Mouse (Mus musculus) embryo, embryonic 11.5 days (tissue): ENCODE measurements around the gene Psmb7.

Experiments used
- DNase-seq: peaks from one replicate; pipeline ENCODE4 v3.0.0-alpha.2; 2012; ENCODE audit warnings: low read depth, low spot score

The Psmb7 gene

DNA sequence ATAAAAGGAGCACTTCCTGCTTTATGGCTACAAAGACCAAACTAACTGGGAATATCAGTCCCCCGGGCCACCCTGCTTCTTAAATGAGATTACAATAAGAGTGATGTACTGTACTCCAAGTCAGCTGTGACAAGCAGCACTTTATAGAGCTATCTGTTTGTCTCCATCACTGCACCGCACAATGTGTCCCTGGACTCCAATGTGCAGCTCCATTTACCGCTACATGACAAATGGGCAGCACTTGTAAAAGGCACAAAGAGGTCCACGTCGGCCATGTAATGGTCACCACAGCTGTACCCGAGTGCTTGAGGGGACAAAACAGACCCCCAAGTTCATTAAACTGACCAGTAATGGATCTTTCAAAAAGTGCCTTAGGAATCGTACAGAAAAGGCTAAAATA is 49.0 kb downstream of the Psmb7 start:
- DNase-seq, result no peak

DNA sequence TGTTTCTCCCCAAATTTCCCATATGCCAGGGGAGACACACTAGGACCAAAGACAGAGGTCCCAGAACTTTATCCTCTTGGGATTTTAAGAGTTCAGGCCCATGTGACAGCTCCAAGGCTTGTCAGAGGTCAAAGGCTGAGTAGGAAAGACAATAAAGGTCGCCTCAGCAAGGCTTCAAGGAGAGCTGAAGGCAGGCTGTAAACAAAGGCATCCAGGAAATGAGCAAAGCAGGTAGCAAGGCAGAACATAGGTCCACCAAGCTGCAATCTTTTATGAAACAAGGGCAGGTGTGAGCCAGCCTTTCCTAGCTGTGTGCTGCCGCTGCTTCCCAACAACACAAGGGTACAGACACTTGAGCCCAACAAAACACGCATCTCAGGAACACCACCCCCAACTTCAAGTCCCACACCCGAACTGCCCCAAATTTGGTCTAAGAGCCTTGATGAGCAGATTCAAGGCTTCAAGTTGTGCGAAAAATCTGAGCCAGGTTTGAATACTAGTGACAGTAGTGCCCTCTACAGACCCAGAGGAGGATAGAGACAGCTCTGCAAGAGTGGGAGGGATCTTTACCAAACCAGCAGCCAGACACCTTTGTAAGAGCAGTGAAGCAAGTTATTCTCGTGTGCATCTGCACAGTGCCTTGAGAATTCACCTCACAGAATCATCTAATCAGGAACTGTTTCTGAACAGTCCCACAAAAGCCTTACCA is 52.0 kb downstream of the Psmb7 start:
- DNase-seq, result no peak

DNA sequence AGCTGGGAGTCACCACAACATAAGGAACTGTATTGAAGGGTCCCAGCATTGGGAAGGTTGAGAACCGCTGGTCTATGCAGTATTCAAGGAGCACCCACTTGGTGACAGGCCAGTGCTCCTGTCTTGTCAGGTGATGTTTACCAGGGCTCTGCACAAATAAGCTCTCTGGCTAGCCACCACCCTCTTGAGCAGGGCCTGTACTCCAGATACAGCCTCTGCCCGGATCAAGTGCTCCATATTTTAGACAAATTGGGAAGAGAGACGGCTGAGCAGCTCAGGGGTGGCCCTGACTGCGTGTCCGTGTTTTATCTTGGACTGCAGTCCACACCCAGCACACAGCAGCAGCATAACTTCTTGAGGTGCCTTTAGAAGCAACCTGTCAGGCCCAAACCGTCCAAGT is 57.2 kb downstream of the Psmb7 start:
- no peak for DNase-seq

DNA sequence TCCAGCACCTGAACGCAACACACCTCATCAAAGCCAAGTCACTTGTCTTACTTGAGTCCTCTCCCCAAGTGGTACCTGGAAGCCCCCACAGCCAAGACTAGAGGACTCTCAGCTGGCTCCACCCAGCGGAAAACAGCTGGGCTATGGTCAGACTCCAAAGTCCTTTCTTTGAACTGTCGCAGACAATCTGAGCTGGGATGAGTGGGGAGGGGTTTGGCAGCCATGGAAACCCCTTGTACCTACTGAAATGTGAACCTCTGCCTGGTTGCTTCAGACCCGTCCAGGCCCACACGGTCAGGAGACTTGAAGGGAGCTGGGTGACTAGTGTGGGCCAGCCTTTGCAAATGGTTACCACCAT is 58.5 kb downstream of the Psmb7 start:
- DNase-seq, result no peak

DNA sequence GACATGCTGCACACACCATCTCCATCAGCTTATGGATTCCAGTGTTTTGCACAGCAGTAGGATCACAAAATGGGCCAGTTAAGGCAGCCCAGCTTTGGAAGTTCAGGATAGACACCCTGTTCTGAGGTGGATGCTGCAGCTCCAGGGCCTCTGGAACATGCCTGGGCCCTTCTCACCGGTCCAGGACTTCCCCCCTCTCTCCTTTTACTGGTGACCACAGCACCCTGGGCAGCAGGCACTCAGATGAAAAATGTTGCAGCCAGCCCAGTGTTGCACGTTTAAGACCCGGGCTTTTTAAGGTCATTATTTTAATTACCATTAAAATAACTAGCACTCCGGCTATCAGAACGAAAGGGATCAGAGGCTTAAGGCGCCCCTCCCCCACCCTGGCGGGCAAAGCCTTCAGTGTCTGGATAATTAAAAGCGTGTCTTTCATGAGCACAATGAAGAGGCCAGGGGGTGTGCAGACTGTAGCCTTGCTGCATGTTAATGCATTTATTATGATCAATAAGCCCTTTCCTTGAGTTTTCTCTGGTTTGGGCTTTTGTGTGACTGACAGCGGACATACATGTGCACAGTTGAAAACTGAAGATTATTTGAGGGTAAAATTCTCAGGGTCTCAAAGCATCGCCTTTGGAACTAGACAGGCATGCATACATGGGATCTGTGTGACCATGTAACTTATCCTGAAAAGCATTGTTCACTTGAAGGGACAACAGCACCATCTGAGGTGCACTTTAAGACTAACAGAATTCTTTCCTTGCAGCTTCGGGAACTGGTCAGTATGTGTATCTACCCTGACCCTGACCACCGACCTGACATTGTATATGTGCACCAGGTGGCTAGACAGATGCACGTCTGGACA is 59.1 kb downstream of the Psmb7 start:
- DNase-seq, result no peak

DNA sequence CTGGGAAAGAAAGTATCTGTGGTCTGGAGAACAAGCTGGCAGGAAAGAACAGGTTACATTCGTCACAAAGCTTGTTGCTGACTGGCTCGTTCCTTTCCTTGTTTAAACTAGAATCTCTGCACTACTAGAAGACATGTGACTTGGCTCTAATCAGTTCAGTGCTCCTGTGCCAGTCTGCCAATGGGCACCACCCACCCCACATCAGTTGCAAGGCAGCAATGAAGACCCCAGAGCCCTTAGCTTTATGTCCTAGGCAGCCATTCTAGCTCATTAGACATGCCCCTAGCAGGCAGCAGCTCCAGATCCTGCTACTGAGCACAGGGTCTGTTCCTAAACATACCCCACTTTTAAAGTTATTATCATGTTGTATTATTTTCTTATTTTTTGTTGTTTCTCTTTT is 59.9 kb downstream of the Psmb7 start:
- DNase-seq, result no peak

DNA sequence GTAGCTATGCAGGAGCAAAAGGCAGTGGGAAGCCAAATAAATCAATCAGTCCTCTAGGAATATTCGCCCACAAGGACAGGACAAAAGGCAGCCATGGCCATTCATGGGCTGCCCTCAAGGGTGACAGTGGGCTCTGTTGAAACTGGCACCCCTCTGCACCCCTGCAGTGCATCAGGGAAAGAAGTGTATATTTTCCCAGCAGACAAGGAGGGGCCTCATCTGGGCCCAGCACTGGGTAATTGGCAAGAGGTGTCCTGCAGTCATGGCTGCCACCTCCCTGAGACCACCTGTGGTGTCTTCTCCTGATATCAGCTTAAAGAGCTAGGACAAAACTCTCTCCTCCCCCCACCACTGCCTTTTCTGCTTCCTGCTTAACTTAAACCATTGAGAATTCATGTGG is 64.4 kb downstream of the Psmb7 start:
- DNase-seq, result no peak

DNA sequence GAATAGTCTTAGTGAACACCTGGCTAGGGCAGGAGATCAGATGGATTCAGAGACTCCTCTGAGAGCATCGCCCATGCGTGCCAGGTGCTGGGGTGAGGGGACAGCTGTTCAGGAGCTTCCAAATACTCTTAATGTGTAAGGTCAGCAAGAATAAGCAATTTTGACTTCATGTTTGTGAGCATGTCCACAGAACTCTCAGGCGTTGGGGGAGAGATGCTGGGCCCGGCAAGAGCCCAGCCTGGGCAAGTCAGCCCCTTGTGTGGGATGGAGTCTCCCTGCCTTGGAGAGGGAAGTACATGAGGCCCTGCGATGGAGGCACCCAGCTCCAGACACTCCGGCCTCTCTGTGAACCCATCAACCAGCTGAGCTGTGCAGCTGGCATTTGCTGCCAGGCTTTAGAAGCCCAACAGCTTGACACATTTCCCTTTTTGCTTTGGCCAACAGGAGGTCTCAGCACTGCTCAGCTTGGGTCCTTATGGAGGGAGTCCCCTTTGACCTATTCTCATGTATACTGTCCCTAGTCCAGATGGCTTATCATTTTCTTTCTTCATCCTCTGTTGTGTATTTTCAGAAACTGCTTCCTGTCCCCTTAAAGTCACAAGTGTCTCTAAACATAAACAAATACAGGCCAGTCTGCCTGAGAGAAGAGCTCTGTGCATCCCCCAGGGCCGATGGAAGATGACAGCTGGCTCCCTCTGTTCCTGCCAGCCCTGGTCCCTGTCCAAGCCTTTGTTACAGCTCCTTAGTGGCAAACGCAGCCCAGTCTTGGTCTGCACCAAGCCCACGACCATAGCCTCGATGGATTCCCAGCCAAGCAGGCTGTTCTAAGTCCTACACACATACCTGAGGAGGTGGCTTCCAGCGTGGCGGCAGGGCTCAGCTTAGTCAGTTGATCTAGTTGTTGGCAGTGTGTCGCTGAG is 65.0 kb downstream of the Psmb7 start:
- no peak for DNase-seq

DNA sequence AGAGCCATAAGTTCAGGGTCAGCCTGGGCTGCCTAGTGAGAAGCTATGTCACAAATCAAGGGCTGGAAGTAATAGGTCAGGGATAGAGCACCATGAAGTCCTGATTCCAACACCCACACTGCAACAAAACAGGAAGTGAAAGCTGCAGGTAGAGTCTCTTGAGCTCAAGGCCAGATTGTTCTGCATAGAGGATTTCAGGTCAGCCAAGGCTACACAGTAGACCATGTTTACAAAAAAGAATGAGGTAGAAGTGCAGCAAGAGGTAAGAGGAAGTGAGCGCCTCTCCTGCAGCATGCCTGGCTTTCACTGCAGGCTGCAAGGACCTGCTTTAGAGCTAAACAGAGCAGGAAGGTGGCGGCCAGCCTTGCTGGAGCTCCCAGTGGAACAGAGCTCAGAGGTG is 69.2 kb downstream of the Psmb7 start:
- DNase-seq, result no peak

DNA sequence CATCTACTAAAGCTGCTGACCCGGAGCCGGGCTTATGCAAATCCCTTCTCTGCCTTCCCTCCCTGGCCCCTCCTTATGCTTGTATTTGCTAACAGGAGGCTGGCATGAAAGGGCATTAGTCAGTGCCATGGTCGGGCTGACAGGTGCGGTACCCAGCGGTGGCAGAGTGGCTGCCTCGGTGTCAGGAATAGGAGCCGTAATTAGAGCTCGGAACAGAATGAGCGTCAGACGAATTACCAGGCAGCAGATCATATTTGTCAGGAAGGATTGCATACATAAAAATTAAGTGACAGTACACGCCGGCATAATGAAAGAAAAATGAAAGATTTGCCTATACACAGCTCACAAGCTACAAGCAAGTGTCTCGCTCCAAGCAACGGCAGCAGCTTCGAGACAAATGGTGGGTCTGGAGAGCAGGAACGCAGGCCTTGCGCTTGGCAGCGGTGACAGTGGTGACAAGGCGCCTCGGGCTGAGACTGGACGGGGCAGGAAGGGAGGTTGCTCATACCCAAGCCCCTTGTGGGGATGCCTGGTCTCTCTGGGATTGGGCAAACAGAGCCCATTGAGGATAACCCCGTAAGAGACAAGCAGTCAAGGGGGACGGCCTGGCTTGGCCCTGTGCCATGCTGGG is 71.8 kb downstream of the Psmb7 start:
- DNase-seq, result no peak

DNA sequence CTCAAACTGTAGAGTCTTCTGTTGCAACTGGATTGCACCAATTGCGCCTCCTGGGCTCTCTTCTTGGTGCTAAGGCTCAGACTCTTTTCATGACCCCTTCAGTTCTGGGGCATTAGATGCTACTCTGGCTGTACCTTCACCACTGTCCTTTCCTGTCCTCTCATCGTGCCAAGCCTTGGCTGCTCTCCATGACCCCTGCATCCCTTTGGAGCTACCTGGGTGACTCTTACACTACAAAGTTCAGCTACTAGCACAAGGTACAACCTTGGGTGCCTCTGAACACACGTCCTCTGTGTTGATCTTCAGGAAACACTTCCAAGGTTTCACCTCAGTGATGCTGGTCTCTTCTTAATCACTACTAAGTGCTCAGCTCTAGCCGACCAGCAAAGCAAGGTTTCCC is 81.3 kb downstream of the Psmb7 start:
- no peak for DNase-seq

DNA sequence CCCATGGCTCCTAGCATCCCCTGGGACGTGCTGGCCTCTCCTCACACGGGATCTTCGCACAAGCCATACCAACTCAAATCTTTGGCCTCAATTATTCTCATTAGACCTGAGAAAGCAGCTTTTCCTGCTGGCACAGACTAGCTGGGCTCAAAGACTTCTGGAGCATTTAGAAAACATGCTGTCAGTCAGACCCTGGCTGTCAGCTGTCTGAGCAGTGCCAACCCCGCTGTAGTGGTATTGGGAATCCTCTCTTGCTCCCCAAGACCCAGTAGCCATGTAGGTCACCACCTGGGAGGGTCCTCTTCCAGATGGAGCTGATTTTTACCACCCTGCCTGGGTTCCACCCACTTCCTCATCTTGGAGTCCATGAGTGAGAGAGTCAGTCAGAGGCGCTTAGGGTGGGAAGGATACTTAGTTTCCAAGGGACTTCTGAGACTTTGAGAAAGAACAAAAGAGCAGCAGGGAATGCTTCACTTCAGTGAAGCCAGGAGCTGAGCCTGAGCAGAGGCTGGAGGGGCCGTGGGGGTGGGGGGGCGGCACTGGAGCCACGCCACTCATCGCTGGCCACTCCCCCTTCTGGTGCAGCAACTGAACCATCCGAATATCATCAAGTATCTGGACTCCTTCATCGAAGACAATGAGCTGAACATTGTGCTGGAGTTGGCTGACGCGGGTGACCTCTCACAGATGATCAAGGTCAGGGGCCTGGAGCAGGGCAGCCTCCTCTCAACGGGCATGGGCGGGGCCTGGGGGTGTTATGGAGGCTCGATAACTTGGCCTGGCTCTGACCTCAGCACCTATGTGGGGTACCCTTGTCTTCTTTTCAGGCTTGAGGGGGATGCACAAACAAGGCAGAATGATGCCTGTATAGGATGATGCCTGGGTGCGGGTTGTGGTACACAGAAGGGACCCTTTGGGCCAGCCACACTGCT is 83.3 kb downstream of the Psmb7 start:
- DNase-seq, result no peak

DNA sequence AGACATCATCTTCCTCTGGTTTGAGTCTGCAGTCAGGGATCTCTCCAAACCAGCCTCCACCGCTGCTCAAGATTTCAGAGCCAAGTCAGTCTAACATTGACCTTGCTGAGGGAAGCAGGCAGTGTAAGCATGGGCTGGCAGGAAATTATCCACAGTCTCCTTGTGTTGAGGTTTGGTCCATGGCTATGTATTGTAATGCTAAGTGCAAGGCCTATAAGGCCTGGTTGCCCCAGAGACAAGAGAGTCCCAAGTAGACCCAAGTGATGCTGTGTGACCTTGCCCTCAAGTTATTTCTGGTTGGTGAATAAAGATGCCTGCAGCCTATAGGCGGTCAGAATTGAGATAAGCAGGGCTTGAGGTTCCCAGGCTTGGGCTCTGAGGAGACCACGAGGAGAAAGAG is 87.2 kb downstream of the Psmb7 start:
- DNase-seq, result no peak

DNA sequence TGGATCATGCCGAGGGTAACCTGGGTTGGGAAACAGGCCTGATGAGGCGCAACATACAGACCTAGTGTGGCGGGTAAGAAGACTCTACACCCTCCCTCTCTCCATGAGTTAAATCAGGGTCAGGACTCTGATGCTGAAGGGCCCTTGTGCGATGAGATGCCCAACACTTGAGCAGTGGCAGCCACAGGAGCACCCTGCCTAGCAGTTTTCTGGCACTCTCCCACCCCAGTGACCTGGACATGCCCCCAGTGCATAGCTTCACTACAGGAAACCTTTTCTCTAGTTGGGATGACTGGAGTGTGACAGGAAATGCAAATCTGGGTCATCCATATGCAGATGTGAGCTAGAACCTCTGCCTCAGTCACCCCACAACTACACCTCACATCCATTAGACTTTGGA is 88.2 kb downstream of the Psmb7 start:
- no peak for DNase-seq

DNA sequence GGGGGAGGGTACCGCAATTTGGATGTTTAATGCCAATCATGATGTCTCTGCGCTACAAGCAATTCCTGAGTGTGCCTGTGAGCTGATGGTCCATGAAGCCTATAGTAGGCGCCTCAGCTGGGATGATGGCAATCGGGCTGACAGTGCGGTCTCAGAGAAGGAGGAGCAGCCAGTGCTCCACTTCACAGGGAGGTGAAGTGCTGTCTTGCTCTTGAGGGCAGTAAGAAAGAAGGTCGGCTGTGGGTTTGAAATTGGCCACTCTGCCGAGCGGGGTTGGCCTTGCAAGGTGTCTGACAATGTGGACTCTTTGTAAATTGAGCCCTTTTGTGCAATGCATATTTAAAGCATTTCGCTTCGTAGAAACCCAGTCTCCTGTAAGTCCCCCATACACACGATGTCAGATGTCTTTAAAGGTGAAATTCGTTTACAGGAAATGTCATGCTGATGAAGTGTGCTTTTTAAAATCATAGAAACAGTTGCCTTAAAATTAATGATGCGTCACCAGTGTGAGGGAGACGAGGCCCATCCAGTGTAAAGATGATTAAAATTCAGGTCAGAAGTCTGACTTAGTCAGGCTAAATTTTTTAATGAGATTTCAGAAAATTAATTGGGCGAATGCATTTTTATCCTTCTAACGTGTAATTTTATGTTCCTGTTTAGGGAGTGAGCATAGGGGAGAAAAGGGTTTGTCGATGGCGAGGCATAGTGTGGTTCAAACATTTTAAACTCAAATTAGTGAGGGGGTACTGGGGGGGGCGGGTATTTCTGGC is 89.5 kb downstream of the Psmb7 start:
- DNase-seq, result no peak

DNA sequence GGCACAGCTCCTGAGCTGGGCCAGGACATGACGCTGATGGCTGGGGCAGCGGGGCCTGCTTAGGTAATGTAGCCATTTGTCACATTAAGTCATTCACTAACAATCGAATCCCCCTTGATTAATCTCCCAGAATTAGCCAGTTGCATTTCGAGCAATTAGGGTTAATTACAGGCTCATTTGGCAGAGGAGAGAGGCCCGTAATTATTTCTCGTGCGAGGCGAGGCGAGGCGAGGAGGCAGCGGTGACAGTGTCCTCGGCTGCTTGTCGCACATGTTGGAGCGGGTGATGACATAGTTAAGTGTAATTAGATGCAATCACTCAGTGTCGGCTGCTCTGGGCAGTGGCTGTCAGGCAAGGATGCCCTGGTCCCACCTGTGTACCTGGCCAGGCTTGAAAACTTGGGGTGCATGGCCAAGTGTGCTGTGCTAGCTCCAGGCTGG is 91.9 kb downstream of the Psmb7 start:
- DNase-seq, result no peak

DNA sequence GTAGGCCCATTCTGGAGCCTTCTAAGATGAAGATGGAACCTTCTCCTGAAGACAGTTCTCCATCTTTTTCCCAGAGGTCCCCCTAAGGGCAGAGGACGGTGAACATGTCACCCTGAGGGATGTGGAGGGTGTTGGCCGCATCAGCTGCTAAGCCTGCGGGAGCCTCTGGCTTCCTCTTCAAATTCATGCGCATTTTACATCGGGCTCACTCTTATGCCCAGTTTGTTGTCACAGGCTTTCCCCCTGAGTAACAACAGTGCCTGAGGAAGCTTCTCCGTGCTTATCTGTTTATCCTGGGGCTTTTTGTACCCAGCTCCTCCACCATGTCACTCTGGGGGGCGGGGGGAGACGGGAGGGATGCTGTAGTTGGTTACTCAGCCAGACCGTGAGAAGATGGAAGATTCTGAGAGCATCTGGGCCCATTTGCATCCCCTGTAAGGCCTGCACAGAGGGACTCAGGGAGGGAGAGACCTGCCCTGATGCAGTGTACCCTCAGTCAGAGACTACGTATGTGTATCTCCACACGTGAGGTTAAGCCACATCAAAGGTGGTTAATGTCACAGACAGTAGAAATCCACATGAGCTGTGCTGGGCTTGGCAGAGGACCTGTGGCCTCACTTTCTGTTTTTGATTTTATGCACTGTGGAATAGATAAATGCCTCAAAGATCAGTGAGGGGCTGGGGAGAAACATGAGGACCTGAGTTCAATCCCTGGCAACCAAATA is 95.9 kb downstream of the Psmb7 start:
- no peak for DNase-seq

DNA sequence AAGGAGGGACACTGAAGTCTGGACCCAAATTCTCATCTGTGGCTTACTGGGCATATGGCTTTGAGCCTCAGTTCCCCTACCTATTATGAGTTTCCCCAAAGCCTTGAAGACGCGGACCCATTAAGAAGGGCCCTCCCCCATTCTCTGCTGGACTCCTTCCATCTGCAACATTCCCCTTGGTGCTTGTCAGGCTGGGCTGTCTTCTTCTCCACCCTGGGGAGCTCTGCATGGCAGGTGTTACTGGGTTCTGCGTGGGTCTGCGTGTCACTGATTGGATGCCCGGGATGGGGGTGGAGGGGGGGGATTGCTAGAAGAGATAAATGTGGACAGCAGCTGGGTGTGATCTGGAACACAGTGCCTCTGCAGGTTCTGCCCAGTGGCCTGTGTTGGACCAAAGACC is 97.1 kb downstream of the Psmb7 start:
- DNase-seq, result no peak

DNA sequence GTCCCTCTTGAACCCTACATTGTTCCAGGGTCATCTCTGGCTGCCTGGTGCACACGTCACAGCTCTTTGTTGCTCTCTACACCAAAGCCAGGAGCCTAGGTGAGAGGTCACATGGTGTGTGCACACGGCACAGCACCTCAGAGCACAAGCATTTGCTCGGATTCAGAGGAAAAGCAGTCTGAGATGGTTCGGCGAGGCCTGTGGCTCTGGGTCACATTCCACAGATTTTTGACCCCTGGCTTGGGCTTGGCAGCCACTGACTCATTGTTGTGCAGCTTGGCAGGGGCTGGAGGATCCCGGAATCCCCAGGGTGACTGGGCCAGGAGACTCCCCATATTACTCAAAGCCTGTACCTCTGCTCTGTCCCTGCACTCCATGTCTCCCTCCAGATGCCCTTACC is 97.7 kb downstream of the Psmb7 start:
- no peak for DNase-seq
